Mouse (Mus musculus) cerebellum, adult 11 months (tissue): ENCODE data around the gene Npepl1.

Source experiments
- DNase-seq: peaks from one replicate; pipeline ENCODE4 v3.0.0; 2022

The Npepl1 gene

GRCm38 (mm10) chr2:174110783-174111549 is 817 bp downstream of the Npepl1 start:
- DNase-seq = no peak

GRCm38 (mm10) chr2:174112931-174113330 is 2.8 kb downstream of the Npepl1 start:
- no peak for DNase-seq

GRCm38 (mm10) chr2:174114148-174114864 is 4.2 kb downstream of the Npepl1 start:
- DNase-seq = no peak

GRCm38 (mm10) chr2:174116929-174117328 is 6.8 kb downstream of the Npepl1 start:
- DNase-seq = no peak

GRCm38 (mm10) chr2:174118141-174118540 is 8.0 kb downstream of the Npepl1 start:
- DNase-seq = no peak

GRCm38 (mm10) chr2:174119259-174119658 is 9.1 kb downstream of the Npepl1 start:
- DNase-seq = no peak

GRCm38 (mm10) chr2:174120631-174121030 is 10.5 kb downstream of the Npepl1 start:
- DNase-seq = no peak

GRCm38 (mm10) chr2:174121411-174121947 is 11.3 kb downstream of the Npepl1 start:
- no peak for DNase-seq

GRCm38 (mm10) chr2:174122331-174122730 is 12.2 kb downstream of the Npepl1 start:
- DNase-seq = no peak

- no peak for DNase-seq
Observed at GRCm38 (mm10) chr2:174123731-174124130, 13.6 kb downstream of the Npepl1 start.

- DNase-seq = no peak
Observed at GRCm38 (mm10) chr2:174126522-174127375, 16.6 kb downstream of the Npepl1 start.

GRCm38 (mm10) chr2:174127376-174127713 is 17.2 kb downstream of the Npepl1 start:
- DNase-seq = no peak

GRCm38 (mm10) chr2:174128926-174129325 is 18.8 kb downstream of the Npepl1 start:
- no peak for DNase-seq

- no peak for DNase-seq
Observed at GRCm38 (mm10) chr2:174130468-174131097, 20.4 kb downstream of the Npepl1 start.

GRCm38 (mm10) chr2:174132413-174132969 is 22.3 kb downstream of the Npepl1 start:
- no peak for DNase-seq

GRCm38 (mm10) chr2:174159035-174159434 is 48.9 kb downstream of the Npepl1 start:
- no peak for DNase-seq

GRCm38 (mm10) chr2:174160461-174160860 is 50.3 kb downstream of the Npepl1 start:
- no peak for DNase-seq
